Mouse (Mus musculus): ENCODE measurements around the gene Sprn. TPM values are rescaled to one million over a fixed set of nuclear protein-coding genes. Genes with fewer than 3 reads are reported as not detected.

Sprn gene
- total and polyA plus RNA-seq, 2 experiments = 1.4 to 1.7 TPM

DNA sequence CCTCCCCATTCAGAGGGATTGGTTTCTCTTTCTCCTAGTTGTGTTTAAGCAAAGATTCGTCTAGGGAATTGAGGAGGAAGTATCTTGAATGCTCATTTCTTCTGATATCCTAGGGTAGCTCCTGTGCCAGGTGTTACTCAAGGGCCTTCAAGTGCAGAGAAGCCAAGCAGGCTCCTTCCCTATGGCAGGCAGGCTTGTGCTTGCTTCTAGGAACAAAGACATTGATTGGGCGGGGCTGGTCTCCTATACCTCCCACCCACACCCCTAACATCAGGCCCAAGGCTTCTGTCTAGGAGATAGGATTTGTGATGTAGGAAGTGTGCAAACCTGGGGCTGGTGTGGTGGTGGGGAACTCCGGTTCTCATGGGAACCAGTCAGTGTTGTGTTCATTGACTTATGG is 27.7 kb downstream of the Sprn start:
- 86% methylated on average over 3 of the region's 3 CpGs for WGBS
- Histone ChIP-seq H3K9ac (ENCODE audit: low read depth, low read length) (no peak overlapping the region), H3K36me3 (ENCODE audit: control insufficient read depth, insufficient read depth, low read length) (peaks cover 31% of the 10 kb centered on the region; the same call in 1 of the 2 replicates), H3K79me2 (ENCODE audit: control insufficient read depth, insufficient read depth, low read length) (no peaks in the 10 kb centered on the region; the same call in 1 of the 2 replicates), H3K27ac (replicated peaks; ENCODE audit: insufficient read depth, low read depth, low read length) (no peak overlapping the region), H3K27me3 (ENCODE audit: control insufficient read depth, insufficient read depth, low read length) (no peaks in the 10 kb centered on the region), H3K4me1 (ENCODE audit: control insufficient read depth, insufficient read depth, low read length) (peaks cover 8% of the 10 kb centered on the region), H3K4me3 (ENCODE audit: insufficient read depth, low read depth, low read length) (no peak overlapping the region)
- TF ChIP-seq POLR2A (IDR thresholded peaks at IDR 0.05; ENCODE audit: extremely low read depth, insufficient read depth, low read length) = no peak
- TF ChIP-seq CTCF (IDR thresholded peaks at IDR 0.05; ENCODE audit: low read depth, low read length) = no peak
- no peak for DNase-seq (ENCODE audit: extremely low read depth, low read depth, low spot score)

DNA sequence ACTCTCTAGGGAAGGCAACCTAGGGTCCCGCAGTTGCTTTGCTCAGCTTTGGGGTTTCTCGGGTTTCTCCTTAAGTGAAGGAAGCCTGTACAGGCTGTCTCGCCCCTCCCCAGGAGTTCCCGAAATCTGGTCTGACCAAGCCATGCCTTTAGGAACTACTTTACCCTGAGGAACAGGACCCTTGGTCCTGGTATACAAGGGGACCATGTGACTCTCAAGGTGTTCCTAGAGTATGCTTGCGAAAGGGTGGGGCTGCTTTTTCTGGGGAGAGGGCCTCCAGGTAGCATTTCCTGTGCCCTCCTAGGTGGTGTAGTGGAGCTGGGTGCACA is 28.7 kb downstream of the Sprn start:
- Histone ChIP-seq H3K27ac (replicated peaks; ENCODE audit: insufficient read depth, low read depth, low read length) (peak overlapping the region; percentile 42), H3K27me3 (ENCODE audit: control insufficient read depth, insufficient read depth, low read length) (no peaks in the 10 kb centered on the region), H3K79me2 (ENCODE audit: control insufficient read depth, insufficient read depth, low read length) (no peaks in the 10 kb centered on the region; the same call in 1 of the 2 replicates), H3K4me1 (ENCODE audit: control insufficient read depth, insufficient read depth, low read length) (peaks cover 8% of the 10 kb centered on the region), H3K9ac (ENCODE audit: low read depth, low read length) (peak overlapping the region; percentile 87), H3K4me3 (ENCODE audit: insufficient read depth, low read depth, low read length) (peak overlapping the region; percentile 68), H3K36me3 (ENCODE audit: control insufficient read depth, insufficient read depth, low read length) (peaks cover 24% of the 10 kb centered on the region; the same call in 1 of the 2 replicates)
- TF ChIP-seq CTCF (IDR thresholded peaks at IDR 0.05; ENCODE audit: low read depth, low read length) (no peak), POLR2A (IDR thresholded peaks at IDR 0.05; ENCODE audit: extremely low read depth, insufficient read depth, low read length) (no peak)
- DNase-seq (ENCODE audit: extremely low read depth, low read depth, low spot score) = no peak
- 25% methylated on average over 5 of the region's 5 CpGs for WGBS

DNA sequence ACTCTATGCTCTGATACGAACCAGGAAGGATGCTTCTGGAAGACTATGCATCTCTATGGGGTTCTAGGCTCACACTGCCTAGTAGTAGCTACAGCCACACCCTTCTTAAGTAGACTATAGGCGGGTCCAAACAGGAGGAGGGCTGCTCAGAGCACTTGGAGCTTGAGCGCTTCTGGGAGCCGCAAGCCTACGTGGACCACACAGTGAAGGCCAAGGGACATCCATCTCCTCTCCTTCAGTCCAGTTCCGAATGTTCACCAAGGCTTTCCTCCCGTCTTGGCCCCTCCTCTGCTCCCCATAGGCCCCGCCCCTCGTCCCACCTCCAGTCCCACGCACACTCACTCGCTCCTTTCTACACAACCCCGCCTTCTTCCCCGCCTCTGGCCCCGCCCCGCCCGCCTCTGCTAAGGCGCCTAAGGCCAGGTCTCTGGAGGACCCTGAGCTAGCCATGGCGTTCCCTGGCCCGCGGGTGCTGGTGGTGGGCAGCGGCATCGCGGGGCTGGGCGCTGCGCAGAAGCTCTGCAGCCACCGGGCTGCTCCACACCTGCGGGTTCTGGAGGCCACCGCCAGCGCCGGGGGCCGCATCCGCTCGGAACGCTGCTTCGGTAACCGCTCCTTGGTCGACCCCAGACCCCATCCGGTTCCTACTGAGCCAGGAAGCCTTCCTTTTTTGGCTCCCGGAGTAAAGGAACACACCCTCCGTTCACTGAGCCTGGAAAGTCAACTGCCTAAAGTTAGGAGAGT is 29.2 kb downstream of the Sprn start:
- peak; percentile 68 for DNase-seq (ENCODE audit: extremely low read depth, low read depth, low spot score)
- WGBS = 3% methylated on average over 40 of the region's 40 CpGs
- Histone ChIP-seq H3K27ac (replicated peaks; ENCODE audit: insufficient read depth, low read depth, low read length) (peak overlapping the region; percentile 42), H3K36me3 (ENCODE audit: control insufficient read depth, insufficient read depth, low read length) (peaks cover 19% of the 10 kb centered on the region; the same call in 1 of the 2 replicates), H3K9ac (ENCODE audit: low read depth, low read length) (peak overlapping the region; percentile 87), H3K4me3 (ENCODE audit: insufficient read depth, low read depth, low read length) (peak overlapping the region; percentile 68), H3K4me1 (ENCODE audit: control insufficient read depth, insufficient read depth, low read length) (peaks cover 8% of the 10 kb centered on the region), H3K79me2 (ENCODE audit: control insufficient read depth, insufficient read depth, low read length) (no peaks in the 10 kb centered on the region; the same call in 1 of the 2 replicates), H3K27me3 (ENCODE audit: control insufficient read depth, insufficient read depth, low read length) (no peaks in the 10 kb centered on the region)
- 0 out of 2 replicates have a peak, but pooled peaks have one; percentile 22 for TF ChIP-seq POLR2A (IDR thresholded peaks at IDR 0.05; ENCODE audit: extremely low read depth, insufficient read depth, low read length)
- TF ChIP-seq CTCF (IDR thresholded peaks at IDR 0.05; ENCODE audit: low read depth, low read length) = no peak

DNA sequence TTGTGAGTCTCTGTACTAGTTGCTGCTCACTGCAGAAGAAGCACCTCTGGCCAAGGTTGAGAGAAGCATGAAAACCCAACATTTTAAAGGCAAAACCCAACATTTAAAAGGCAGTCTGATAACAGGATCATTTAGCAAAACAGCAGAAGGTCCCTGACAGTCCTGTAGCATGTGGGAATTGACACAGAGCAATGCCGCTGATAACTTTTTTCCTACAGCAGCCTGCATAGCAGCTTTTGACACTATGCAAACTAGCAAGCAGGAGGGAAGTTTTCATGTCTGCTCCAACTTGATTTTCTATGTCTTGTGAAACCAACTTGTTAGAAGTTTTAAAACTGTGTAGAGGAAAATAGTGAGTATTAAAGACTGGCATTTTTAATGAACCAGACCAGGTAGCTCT is 30.3 kb downstream of the Sprn start:
- no peak for DNase-seq (ENCODE audit: extremely low read depth, low read depth, low spot score)
- H3K36me3 ChIP-seq (ENCODE audit: control insufficient read depth, insufficient read depth, low read length) = peaks cover 12% of the 10 kb centered on the region; the same call in 1 of the 2 replicates
- H3K27ac ChIP-seq (replicated peaks; ENCODE audit: insufficient read depth, low read depth, low read length) = no peak overlapping the region
- peaks cover 8% of the 10 kb centered on the region for H3K4me1 ChIP-seq (ENCODE audit: control insufficient read depth, insufficient read depth, low read length)
- TF ChIP-seq CTCF (IDR thresholded peaks at IDR 0.05; ENCODE audit: low read depth, low read length) (no peak), POLR2A (IDR thresholded peaks at IDR 0.05; ENCODE audit: extremely low read depth, insufficient read depth, low read length) (no peak)
- WGBS = 98% methylated on average over 1 of the region's 1 CpGs
- no peaks in the 10 kb centered on the region; the same call in 1 of the 2 replicates for H3K79me2 ChIP-seq (ENCODE audit: control insufficient read depth, insufficient read depth, low read length)
- no peak overlapping the region for H3K4me3 ChIP-seq (ENCODE audit: insufficient read depth, low read depth, low read length)
- no peak overlapping the region for H3K9ac ChIP-seq (ENCODE audit: low read depth, low read length)
- no peaks in the 10 kb centered on the region for H3K27me3 ChIP-seq (ENCODE audit: control insufficient read depth, insufficient read depth, low read length)

DNA sequence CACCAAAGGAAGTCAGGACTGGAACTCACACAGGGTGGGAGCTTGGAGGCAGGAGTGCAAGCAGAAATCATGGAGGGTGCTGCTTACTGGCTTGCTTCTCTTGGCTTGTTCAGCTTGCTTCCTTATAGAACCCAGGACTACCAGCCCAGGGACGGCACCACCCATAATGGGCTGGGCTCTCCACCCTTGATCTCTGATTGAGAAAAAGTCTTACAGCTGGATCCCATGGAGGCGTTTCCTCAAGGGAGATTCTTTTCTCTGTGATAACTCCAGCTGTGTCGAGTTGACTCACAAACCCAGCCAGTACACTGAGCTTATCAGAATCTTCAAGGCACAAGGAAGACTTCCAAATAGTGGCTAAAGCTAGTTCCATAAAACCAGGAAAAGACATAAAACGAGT is 31.9 kb downstream of the Sprn start:
- Histone ChIP-seq H3K27me3 (ENCODE audit: control insufficient read depth, insufficient read depth, low read length) (no peaks in the 10 kb centered on the region), H3K79me2 (ENCODE audit: control insufficient read depth, insufficient read depth, low read length) (no peaks in the 10 kb centered on the region; the same call in 1 of the 2 replicates), H3K9ac (ENCODE audit: low read depth, low read length) (no peak overlapping the region), H3K4me1 (ENCODE audit: control insufficient read depth, insufficient read depth, low read length) (peaks cover 8% of the 10 kb centered on the region), H3K4me3 (ENCODE audit: insufficient read depth, low read depth, low read length) (no peak overlapping the region), H3K36me3 (ENCODE audit: control insufficient read depth, insufficient read depth, low read length) (peaks cover 7% of the 10 kb centered on the region; the same call in 1 of the 2 replicates), H3K27ac (replicated peaks; ENCODE audit: insufficient read depth, low read depth, low read length) (no peak overlapping the region)
- DNase-seq (ENCODE audit: extremely low read depth, low read depth, low spot score) = no peak
- TF ChIP-seq CTCF (IDR thresholded peaks at IDR 0.05; ENCODE audit: low read depth, low read length) = no peak
- no peak for TF ChIP-seq POLR2A (IDR thresholded peaks at IDR 0.05; ENCODE audit: extremely low read depth, insufficient read depth, low read length)
- 60% methylated on average over 4 of the region's 4 CpGs for WGBS

All from liver, adult 2 months (tissue).